Mouse (Mus musculus) mouse embryonic stem cell (cell line): Measurements from ENCODE around the gene Armh2.

Experiments
- in situ Hi-C, 2 experiments: fragments of 300-500 bp; cut with MboI; formaldehyde crosslinking; loops; 1 replicate in 1 of 2; 3 replicates in 1 of 2; pipeline ENCODE4 v1.14.3; 2019 to 2020; ENCODE audit warnings: low sequenced_read_pairs in 2 of 2, low pct_unique_long_range_greater_than_20kb in 1 of 2, mixed read lengths in 1 of 2; ENCODE audit not compliant: unreplicated experiment in 1 of 2

Gene Armh2

GRCm38 (mm10) chr13:24792411-24793045 lies 51.5 kb downstream of the Armh2 start:
- in situ Hi-C loops, result no loop called here
